Mouse (Mus musculus): ENCODE results near the gene Clca3a2.
"Not testable (repeated sequence)": the region's sequence is repeated elsewhere in the genome, so short reads cannot be mapped to it uniquely, and the experiment has no call there.

GRCm38 (mm10) chr3:144756103-144756502 lies 63.2 kb downstream of the Clca3a2 start:
- not testable (repeated sequence) for TF ChIP-seq MEF2A (IDR thresholded peaks at IDR 0.05; ENCODE audit: borderline replicate concordance, low read depth, low read length); JUN (IDR thresholded peaks at IDR 0.05; ENCODE audit: insufficient read depth, low read depth, low read length); POLR2AphosphoS2 (IDR thresholded peaks at IDR 0.05; ENCODE audit: low read depth, low read length); EP300 (IDR thresholded peaks at IDR 0.05; ENCODE audit: low read length); POLR2A (IDR thresholded peaks at IDR 0.05; ENCODE audit: low read depth, low read length)

Measured in CH12.LX (cell line).